Mouse (Mus musculus): Measurements from ENCODE around the gene Foxd3. TPM values are rescaled to one million over a fixed set of nuclear protein-coding genes. Genes with fewer than 3 reads are reported as not detected.

The Foxd3 gene
- polyA plus RNA-seq, 3 experiments from 2014 or later: not detected

DNA sequence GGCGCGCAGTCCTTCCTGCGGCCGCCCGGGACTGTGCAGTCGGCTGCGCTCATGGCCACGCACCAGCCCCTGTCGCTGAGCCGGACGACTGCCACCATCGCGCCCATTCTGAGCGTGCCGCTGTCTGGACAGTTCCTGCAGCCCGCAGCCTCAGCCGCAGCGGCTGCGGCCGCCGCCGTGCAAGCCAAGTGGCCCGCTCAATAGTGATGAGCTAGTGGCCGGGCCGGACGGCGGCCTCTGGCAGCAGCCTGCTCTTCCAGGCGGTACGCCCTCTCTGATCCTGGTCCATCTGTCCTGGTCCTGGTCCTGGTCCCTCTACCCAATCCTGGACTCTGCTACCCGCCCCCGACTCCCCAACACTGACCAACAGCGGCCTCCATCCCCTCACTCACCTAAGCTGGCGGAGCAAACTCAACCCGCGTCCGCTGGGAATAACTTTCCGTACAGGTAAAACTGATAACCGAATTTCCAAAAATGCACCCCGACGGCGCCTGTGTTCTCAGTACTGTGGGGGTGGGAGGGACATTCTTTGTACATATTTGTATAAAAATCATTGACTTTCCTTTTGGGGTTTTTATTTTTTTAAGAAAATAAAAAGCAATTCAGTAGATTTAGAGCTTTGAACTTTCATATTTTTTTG, 1.9 kb downstream of the Foxd3 start:
- ATAC-seq: no peak

DNA sequence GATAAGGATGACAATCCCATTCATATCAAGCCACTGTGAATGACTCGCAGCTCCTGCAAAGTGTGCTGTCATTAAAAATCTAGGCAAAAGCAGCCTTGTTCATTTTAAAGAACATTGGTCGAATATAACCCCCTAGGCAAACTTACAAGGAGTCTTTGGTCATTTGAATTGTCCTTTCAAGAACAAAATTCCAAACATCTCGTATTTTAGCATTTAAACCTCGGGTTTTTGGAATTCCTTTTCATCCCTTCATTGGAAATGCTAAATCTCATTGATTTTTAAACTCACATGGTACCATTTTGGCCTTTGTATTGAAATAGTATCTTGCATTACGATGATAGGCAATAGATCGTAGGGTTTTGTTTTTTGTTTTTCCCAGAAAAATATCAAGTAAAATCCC, 2.8 kb downstream of the Foxd3 start:
- ATAC-seq: no peak

DNA sequence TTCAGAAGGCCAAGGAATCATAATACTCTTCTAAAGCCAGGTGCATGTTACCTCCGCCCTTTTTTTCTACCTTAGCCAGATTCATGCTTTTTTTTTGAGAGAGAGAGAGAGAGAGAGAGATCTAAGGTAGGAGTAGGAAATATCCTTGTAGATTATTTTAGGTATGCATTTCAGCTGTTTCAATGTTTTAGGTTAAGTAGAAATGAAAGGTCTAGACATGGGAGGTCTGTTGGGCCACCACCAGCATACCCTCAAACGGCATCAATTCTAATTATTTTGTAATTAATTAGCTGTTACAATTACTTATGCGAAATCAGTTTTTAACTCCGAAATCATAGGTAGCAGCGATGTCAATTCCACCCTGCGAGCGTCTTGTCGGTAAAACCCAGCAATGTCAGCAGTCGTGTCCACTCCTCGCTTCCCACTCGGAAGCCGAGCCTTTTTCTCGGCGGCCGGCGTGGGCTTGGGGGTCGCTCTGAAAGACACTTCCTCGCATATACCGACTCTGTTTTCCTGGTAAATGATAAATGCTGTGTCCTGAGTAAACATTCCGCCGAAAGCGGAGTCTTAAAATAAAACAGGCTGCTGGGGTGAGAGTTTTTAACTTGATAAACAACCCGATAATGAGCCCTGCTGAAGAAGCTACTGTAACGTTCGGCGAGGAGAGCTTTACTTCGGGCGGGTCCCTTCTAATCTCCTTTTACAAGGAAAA, 3.4 kb downstream of the Foxd3 start:
- ATAC-seq: no peak

DNA sequence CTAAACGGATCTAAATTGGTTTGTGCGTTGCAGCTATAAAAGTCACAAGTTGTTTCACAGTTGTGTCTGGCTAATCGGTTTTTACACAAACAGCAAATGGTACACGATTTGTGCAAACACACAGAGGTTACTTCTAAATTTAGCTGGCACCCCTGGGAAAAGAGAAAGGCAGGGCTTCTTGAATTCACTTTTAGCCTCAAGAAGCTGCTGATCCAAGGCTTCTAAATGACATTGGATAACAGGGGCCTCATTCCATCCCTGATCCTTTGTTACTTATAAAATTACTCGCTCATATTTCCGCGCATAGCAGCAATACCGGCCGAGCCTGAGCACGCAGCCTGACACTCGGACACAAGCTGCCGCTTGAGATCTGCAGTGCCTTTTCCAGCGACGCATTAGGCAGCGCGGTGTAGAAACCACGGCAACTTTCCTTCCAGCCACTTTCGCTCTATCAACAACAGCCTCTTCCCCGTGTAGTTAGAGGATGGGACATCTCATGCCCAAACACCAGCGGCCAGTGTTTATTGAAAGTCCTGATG, 4.0 kb downstream of the Foxd3 start:
- ATAC-seq: no peak

DNA sequence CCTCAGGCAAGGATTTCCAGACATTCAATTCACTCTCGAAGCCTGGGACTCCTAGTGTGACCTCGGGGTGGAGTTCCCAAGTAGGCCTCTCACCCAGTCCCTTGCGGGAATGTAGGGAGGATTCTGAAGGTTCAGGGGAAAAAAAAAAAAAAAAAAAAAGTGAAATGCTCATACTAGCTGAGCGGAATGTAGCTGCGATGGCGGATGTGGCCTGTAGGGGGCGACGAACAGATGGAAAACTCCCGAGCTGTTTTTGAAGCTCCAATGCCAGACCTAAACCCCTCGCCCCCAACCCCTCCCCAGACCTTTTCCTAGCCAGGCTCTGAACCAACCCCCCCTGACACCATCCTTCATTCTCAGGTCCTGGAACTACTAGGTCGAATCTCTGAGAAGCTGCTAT, 4.9 kb downstream of the Foxd3 start:
- ATAC-seq: peak; percentile 49

DNA sequence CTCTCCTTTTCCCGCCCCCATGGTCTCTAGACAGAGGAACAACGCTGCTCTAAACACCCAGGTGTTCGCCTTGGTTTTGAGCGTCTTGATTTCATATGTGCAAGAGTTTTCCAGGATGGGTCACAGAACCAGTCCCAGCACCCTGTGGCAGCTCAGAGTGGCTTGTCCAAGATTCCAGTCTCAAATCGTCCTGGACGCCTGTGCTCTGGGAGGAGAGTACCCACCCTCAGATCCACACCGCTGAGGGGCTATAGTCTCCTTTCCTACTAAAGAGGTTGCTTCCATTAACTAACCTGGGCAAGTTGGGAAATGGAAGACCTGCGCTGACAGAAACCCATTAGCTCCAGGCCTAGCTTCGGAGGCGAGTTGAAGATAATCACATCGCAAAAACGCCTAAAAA, 5.9 kb downstream of the Foxd3 start:
- no peak for ATAC-seq

DNA sequence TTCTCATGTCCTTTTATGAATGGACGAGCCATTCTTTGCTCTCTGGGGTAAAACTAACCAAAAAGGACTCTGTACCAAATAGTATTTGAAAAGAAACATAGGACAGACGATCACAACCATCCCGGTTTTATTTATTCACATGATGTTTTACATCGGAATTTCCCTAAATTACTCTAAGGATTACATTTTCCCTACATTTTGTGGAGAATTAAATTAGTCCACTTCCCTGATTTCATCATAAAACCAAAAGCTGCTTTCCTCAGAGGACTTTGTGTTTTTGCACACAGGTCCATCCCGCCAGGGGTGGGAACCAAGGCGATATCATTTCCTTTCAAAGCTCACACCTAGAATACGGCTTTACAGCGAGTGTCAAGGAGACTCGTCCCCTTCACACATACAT, 6.3 kb downstream of the Foxd3 start:
- no peak for ATAC-seq

DNA sequence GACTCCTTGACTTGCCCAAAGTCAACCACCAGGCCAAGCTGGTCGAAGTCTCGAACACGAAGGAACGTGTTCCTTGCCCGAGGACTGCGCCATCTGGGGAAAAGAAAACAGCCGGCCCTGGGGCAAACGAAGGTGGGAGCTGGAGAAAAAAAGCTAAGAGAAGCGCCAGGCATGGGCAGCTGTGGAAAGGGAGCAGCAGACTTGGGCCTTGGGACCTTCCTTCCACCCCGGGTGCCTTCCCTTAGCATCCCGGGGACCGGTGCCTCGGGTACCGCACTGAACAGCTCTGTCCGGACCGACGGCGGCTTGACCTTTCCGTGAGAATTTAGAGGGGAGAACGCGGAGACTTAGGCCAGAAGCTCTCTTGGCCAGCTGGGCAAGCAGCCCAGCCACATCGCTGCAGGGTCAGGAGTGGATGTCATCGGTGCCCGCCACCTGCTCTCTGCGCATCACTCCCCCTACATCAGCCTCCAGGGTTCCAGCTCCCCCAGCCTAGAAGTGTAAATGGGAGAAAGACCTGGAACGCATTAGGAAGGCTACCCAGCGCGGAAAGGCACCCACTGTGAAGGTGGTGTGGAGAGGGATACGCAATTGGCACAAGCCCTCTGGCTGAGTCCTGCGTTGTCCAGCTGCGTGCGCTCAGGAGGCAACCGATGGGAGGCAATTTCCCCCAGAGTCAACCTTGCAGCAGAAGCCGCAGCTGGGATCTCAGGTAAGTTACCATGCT, 6.9 kb downstream of the Foxd3 start:
- ATAC-seq: no peak

DNA sequence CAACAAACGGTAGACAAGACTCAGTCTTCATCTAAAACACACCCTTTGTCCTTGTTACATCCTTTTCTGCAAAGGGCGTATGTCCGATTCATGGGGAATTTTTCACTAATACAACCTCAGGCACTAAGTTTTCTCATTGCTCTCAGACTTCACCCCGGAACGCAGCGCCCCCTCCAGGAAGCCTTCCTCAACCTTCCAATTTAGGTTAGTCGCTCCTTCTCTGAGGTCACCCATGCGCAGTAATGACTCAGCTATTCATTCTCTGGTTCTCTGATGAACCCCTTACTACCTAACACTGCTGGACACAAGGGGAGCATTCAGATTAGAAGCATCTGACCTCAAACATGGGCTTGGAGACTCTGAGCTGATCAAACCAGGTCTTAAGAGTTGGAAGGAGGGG, 7.6 kb downstream of the Foxd3 start:
- no peak for ATAC-seq

DNA sequence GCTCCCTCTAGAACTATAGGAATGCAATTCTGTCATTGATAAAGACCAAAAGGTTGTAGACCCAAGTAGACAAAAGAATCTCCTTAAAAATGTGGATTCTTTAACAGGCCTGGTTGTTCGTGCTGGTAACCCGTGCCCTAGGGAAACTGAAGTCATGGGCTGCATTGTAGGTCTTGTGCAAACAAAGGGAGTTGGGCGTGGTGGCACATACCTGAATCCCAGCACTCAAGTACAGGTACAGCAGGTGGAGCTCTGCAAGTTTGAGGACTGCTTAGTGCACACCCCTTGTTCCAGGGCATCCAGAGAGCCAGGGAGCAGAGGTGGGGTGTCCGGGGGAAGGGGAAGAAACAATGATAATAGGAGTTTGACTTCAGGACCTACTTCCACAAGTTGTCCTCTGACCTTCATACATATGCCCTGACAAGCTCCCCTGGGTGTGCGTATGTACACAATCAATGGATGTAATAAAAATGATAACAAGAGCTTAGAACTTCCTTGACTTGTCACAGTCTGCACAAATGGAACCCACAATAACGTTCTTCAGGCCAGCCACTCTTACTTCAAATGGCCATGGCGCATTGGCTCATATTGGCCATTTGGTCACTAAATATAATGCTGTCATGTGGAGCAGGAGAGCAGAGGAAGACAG, 14.2 kb downstream of the Foxd3 start:
- ATAC-seq: no peak

DNA sequence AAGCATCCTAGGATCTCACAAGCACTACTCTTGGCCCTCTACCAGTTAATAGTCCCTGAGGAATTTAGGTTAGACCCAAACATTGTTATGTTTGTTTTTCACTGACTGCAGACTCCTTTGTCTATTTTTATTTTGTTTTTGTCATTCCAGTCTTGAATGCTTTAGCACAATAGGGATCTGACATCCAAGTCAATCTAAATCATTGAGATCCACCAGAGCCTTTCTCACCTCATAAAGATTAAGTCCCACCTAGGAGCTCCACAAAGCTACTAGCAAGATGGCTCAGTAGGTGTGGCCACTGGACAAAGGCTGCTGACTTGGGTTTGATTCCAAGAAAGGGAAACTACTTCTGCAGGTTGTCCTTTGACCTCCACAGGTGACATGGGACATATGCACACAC, 19.1 kb downstream of the Foxd3 start:
- no peak for ATAC-seq

DNA sequence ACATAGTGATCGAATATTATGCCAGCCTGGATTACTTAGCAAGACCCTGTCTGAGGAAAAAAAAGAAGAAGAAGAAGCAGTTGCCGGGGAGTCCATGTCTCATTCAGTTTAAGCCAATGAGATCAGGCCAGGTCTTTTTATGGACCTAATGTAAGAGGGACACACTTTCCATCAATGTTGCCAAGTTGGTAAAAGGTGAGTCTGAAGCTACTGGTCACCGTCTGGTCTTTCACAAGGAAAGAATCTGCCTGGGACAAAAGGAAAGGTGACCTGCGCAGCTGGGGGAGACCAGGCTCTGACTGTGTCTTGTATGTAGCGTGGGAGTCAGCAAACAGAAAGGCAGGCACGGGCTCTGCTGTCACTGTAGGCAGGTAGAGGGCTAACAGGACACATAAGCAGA, 27.8 kb downstream of the Foxd3 start:
- no peak for ATAC-seq

DNA sequence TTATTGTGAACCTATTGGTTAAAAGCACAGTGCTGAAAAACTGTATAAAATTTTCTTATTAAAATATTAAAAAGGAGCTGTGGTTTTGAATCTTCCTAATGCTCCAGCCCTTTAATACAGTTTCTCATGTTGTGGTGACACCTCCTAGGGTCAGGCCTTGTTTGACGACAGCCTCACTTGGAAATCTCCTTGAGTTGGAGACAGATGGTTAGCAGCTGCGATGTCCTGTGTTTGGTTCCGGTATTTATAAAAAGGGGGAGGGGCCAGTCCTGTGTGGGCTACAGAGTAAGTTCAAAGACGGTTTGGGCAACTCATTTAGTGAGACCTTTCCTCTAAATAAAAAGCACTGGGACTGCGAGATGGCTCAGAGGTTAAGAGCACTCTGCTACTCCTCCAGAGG, 30.2 kb downstream of the Foxd3 start:
- ATAC-seq: no peak

Other genes starting within 250 kb of the Foxd3 start
- gene Alg6, start 59.4 kb downstream of the Foxd3 start, polyA plus RNA-seq (2017; shearing (Covaris generic)): 10 to 100 TPM in 2 of 3 experiments, 1 to 10 TPM in 1; 8.4 to 20.2 (median 13.9) TPM
- gene Efcab7, start 172.9 kb downstream of the Foxd3 start, polyA plus RNA-seq (2017; shearing (Covaris generic)): 10 to 100 TPM in 1 of 3 experiments, 1 to 10 TPM in 2; 6.4 to 12.1 (median 8.2) TPM